Comparison of ENCODE assay signal across 24 mouse cellular contexts in genomic region chr3:109125531-109125930, GRCm38 (mm10). TPM values are rescaled to one million over a fixed set of nuclear protein-coding genes. Genes with fewer than 3 reads are reported as not detected.
A peak's percentile ranks its signal among the peaks of the same experiment; 100 is the strongest.
DNase-seq lines count a peak whose midpoint lies in the region; ATAC-seq and TF ChIP-seq lines count a peak whose summit lies in the region.
"Had no signal": no experiment of that assay in that cellular context is flagged by ENCODE, and none has a peak within 500 bp of the region (broad histone marks: within the 10 kb centered on the region; RNA-seq: fewer than 3 reads in every experiment).

No protein-coding gene starts in this region.

- no peak overlapping the region for H3K4me3 ChIP-seq in heart, embryonic 13.5 days
- no peak overlapping the region for H3K4me3 ChIP-seq in lung, adult 2 months (replicated peaks; ENCODE audit: extremely low read depth, low read depth, low read length)
- H3K4me3 ChIP-seq in midbrain, embryonic 14.5 days (replicated peaks; ENCODE audit: low read depth, low read length), result no peak overlapping the region
- H3K4me3 ChIP-seq: kidney, embryonic 15.5 days; left cerebral cortex, adult 2 months; limb, embryonic 12.5 days had no signal

- no peak overlapping the region for H3K27ac ChIP-seq in heart, embryonic 13.5 days (replicated peaks)
- H3K27ac ChIP-seq in midbrain, embryonic 14.5 days (replicated peaks; ENCODE audit: low read depth, low read length), result no peak overlapping the region
- H3K27ac ChIP-seq: kidney, embryonic 15.5 days; left cerebral cortex, adult 2 months; limb, embryonic 12.5 days had no signal

- TF ChIP-seq CTCF in lung, adult 2 months (IDR thresholded peaks at IDR 0.05; ENCODE audit: insufficient read depth, low read length), result no peak

- 43% methylated on average over 6 of the region's 6 CpGs for WGBS in heart, embryonic 13.5 days
- WGBS in lung, adult 2 months, result 44% methylated on average over 6 of the region's 6 CpGs
- 88% methylated on average over 6 of the region's 6 CpGs for WGBS in midbrain, embryonic 14.5 days

- H3K9me3 ChIP-seq in heart, embryonic 13.5 days, result no peaks in the 10 kb centered on the region
- no peaks in the 10 kb centered on the region for H3K9me3 ChIP-seq in midbrain, embryonic 14.5 days (ENCODE audit: control insufficient read depth, low read length)
- H3K9me3 ChIP-seq: kidney, embryonic 15.5 days; limb, embryonic 12.5 days had no signal

- intact Hi-C loops in heart, postnatal 36 days (cut with DNase I), result no loop called here

- no peaks in the 10 kb centered on the region for H3K27me3 ChIP-seq in heart, embryonic 13.5 days (replicated peaks)
- H3K27me3 ChIP-seq in midbrain, embryonic 14.5 days (ENCODE audit: control insufficient read depth, insufficient read depth, low read length), result no peaks in the 10 kb centered on the region
- H3K27me3 ChIP-seq: kidney, embryonic 15.5 days; limb, embryonic 12.5 days had no signal

- H3K4me2 ChIP-seq in heart, embryonic 13.5 days, result peak overlapping the region; percentile 24; the same call in 1 of the 2 replicates
- no peak overlapping the region for H3K4me2 ChIP-seq in midbrain, embryonic 14.5 days (ENCODE audit: low read length)
- H3K4me2 ChIP-seq: kidney, embryonic 15.5 days; limb, embryonic 12.5 days had no signal

- no peak overlapping the region for H3K9ac ChIP-seq in heart, embryonic 13.5 days
- H3K9ac ChIP-seq in midbrain, embryonic 14.5 days (replicated peaks; ENCODE audit: low read length), result no peak overlapping the region
- H3K9ac ChIP-seq: forebrain, postnatal 0 days; kidney, embryonic 15.5 days; limb, embryonic 12.5 days had no signal

- DNase-seq in heart, postnatal 36 days, result no peak
- peak; percentile 26 for DNase-seq in lung, postnatal 10 days
- DNase-seq in lung, adult 2 months, result no peak
- DNase-seq in Muller cell, postnatal 12 days (ENCODE audit: inconsistent ontology term), result peak; percentile 6
- DNase-seq in heart, postnatal 4 days, result peak; percentile 35
- no peak for DNase-seq in layer of hippocampus, adult 9-11 months
- no peak for DNase-seq in midbrain, embryonic 14.5 days
- DNase-seq: adrenal gland, postnatal 25 days; cerebellum, adult 9-11 months; forebrain, postnatal 0 days; right cerebral cortex, postnatal 4 days had no signal

- ATAC-seq in heart, embryonic 13.5 days (ENCODE audit: extremely low read depth, insufficient number of reproducible peaks, low FRiP score, low TSS enrichment), result 0 out of 2 replicates have a peak, but pooled peaks have one; percentile 10
- no peak for ATAC-seq in midbrain, embryonic 14.5 days (ENCODE audit: low FRiP score, low TSS enrichment)
- ATAC-seq: forebrain, postnatal 0 days; inflammation-experienced regulatory T-cells, adult 6 months had no signal

- H3K36me3 ChIP-seq in heart, embryonic 13.5 days, result peaks cover 23% of the 10 kb centered on the region
- H3K36me3 ChIP-seq in midbrain, embryonic 14.5 days (ENCODE audit: control insufficient read depth, insufficient read depth, low read length), result no peaks in the 10 kb centered on the region
- H3K36me3 ChIP-seq: G1E had no signal

- peaks cover 43% of the 10 kb centered on the region for H3K4me1 ChIP-seq in heart, embryonic 13.5 days
- H3K4me1 ChIP-seq in lung, adult 2 months (ENCODE audit: control insufficient read depth, insufficient read depth, low read length), result peaks cover 4% of the 10 kb centered on the region; the same call in 1 of the 2 replicates
- peaks cover 14% of the 10 kb centered on the region; the same call in 1 of the 2 replicates for H3K4me1 ChIP-seq in midbrain, embryonic 14.5 days (ENCODE audit: control insufficient read depth, insufficient read depth, low read length)

- TF ChIP-seq POLR2A in lung, adult 2 months (IDR thresholded peaks at IDR 0.05; ENCODE audit: borderline replicate concordance, extremely low read depth, low read depth, low read length), result no peak

RNA-seq across cellular contexts. Expression of gene Slc25a24, which starts 2.6 kb away (rescaled TPM):
- 24.1 and 25.6 TPM in 2 replicates for polyA plus RNA-seq in heart, embryonic 13.5 days (2015; fragmentation: Nextera tagmentation; extraction: Ambion mirVana)
- 1 to 10 TPM; 5.3 to 6.4 TPM for total RNA-seq in heart, postnatal 36 days (2021)
- polyA plus RNA-seq in lung, adult 2 months (2012; rRNA removed), result 8.8 and 8.9 TPM in 2 replicates
- 10 to 100 TPM; 18.8 to 21.3 TPM for total RNA-seq in heart, postnatal 4 days (2021)
- polyA plus RNA-seq in midbrain, embryonic 14.5 days (2014; fragmentation: Nextera tagmentation; extraction: Ambion mirVana), result 3.0 and 7.5 TPM in 2 replicates
- polyA plus RNA-seq: G1E had no signal

RNA-seq across cellular contexts. Expression of gene Slc25a54, which starts 45.3 kb away (rescaled TPM):
- polyA plus RNA-seq in heart, embryonic 13.5 days (2015; fragmentation: Nextera tagmentation; extraction: Ambion mirVana), result not detected in 2 replicates
- total RNA-seq in heart, postnatal 36 days (2021), result not detected
- polyA plus RNA-seq in lung, adult 2 months (2012; rRNA removed), result not detected in 2 replicates
- not detected for total RNA-seq in heart, postnatal 4 days (2021)
- not detected in 2 replicates for polyA plus RNA-seq in midbrain, embryonic 14.5 days (2014; fragmentation: Nextera tagmentation; extraction: Ambion mirVana)
- total RNA-seq: adrenal gland, postnatal 25 days; forebrain, postnatal 0 days; G1E; gastrocnemius, adult 8-10 months; heart, postnatal 14 days; layer of hippocampus, adult 18-20 months; left cerebral cortex, adult 2 months; midbrain, postnatal 0 days had no signal
- polyA plus RNA-seq: forebrain, postnatal 0 days; G1E; inflammation-experienced regulatory T-cells, adult 6 months; kidney, embryonic 15.5 days; limb, embryonic 12.5 days; neural tube, embryonic 11.5 days; stomach, embryonic 14.5 days; thymus, postnatal 0 days had no signal

Comparison
In these comparisons a context has a peak if more than half of its experiments do, and no peak if none do; other contexts are left out.
1. DNase-seq: peak in lung, postnatal 10 days (single experiment), Muller cell, postnatal 12 days (single experiment) and heart, postnatal 4 days (single experiment); none in heart, postnatal 36 days (0 of 2), lung, adult 2 months (single experiment), layer of hippocampus, adult 9-11 months (single experiment) and midbrain, embryonic 14.5 days (single experiment).